Mouse (Mus musculus) thymus, adult 2 months (tissue): ENCODE measurements around the gene Sec14l1.

Source experiments
- CTCF ChIP-seq: fragments of 200-500 bp; IDR thresholded peaks from 2 replicates; pipeline ENCODE4 v1.5.1; 2012; ENCODE audit warnings: mild to moderate bottlenecking, control low read depth, low read length, moderate library complexity, borderline replicate concordance; ENCODE audit not compliant: control insufficient read depth, poor library complexity, insufficient read depth; ENCODE audit errors: extremely low read depth
- POLR2A ChIP-seq: fragments of 200-500 bp; IDR thresholded peaks from 2 replicates; pipeline ENCODE4 v1.6.1; 2012; ENCODE audit warnings: mild to moderate bottlenecking, low read length, control low read depth, moderate library complexity; ENCODE audit not compliant: control insufficient read depth, poor library complexity, insufficient read depth; ENCODE audit errors: extremely low read depth

- no peak for TF ChIP-seq POLR2A
- TF ChIP-seq CTCF = 0 out of 2 replicates have a peak, but pooled peaks have one; percentile 16
Measured at GRCm38 (mm10) chr11:117145451-117146117, 30.6 kb downstream of the Sec14l1 start.
